Mouse (Mus musculus): Measurements from ENCODE around the gene Mobp.
"Not testable (repeated sequence)": the region's sequence is repeated elsewhere in the genome, so short reads cannot be mapped to it uniquely, and the experiment has no call there.

The Mobp gene

GRCm38 (mm10) chr9:120149222-120149828 is at the start of gene Mobp:
Gene Mobp (plus strand): TSS chr9:120149707.
- no peak for DNase-seq (ENCODE audit: extremely low read depth, low read depth)

GRCm38 (mm10) chr9:120101165-120101564 is 48.3 kb upstream of the Mobp start:
- no peak for DNase-seq (ENCODE audit: extremely low read depth, low read depth)

GRCm38 (mm10) chr9:120108953-120109352 is 40.6 kb upstream of the Mobp start:
- DNase-seq (ENCODE audit: extremely low read depth, low read depth), result not testable (repeated sequence)

- peak; percentile 81 for DNase-seq (ENCODE audit: extremely low read depth, low read depth)
These were observed 39.1 kb upstream of the Mobp start, which contains the start of gene Slc25a38 for GRCm38 (mm10) chr9:120110211-120111018. Gene Slc25a38 (plus strand): TSS chr9:120110374.

GRCm38 (mm10) chr9:120111156-120111945 is 38.2 kb upstream of the Mobp start:
- no peak for DNase-seq (ENCODE audit: extremely low read depth, low read depth)

GRCm38 (mm10) chr9:120112472-120112871 is 37.0 kb upstream of the Mobp start:
- DNase-seq (ENCODE audit: extremely low read depth, low read depth), result peak; percentile 65

- DNase-seq (ENCODE audit: extremely low read depth, low read depth), result no peak
These were observed 36.1 kb upstream of the Mobp start for GRCm38 (mm10) chr9:120113456-120113855.

GRCm38 (mm10) chr9:120114051-120114788 is 35.3 kb upstream of the Mobp start:
- no peak for DNase-seq (ENCODE audit: extremely low read depth, low read depth)

- DNase-seq (ENCODE audit: extremely low read depth, low read depth), result no peak
These were observed 34.7 kb upstream of the Mobp start for GRCm38 (mm10) chr9:120114789-120115151.

- peak; percentile 93 for DNase-seq (ENCODE audit: extremely low read depth, low read depth)
These were observed 33.9 kb upstream of the Mobp start for GRCm38 (mm10) chr9:120115580-120115979.

- peak; percentile 77 for DNase-seq (ENCODE audit: extremely low read depth, low read depth)
These were observed 33.3 kb upstream of the Mobp start for GRCm38 (mm10) chr9:120116184-120116624.

- no peak for DNase-seq (ENCODE audit: extremely low read depth, low read depth)
These were observed 31.3 kb upstream of the Mobp start for GRCm38 (mm10) chr9:120118212-120118611.

- no peak for DNase-seq (ENCODE audit: extremely low read depth, low read depth)
These were observed 29.0 kb upstream of the Mobp start for GRCm38 (mm10) chr9:120120503-120120902.

- DNase-seq (ENCODE audit: extremely low read depth, low read depth), result no peak
These were observed 22.6 kb upstream of the Mobp start for GRCm38 (mm10) chr9:120126868-120127267.

GRCm38 (mm10) chr9:120127538-120128251 is 21.8 kb upstream of the Mobp start, which contains the start of gene Rpsa:
Gene Rpsa (plus strand): TSS chr9:120127689.
- DNase-seq (ENCODE audit: extremely low read depth, low read depth), result peak; percentile 92

GRCm38 (mm10) chr9:120129276-120129675 is 20.2 kb upstream of the Mobp start:
- DNase-seq (ENCODE audit: extremely low read depth, low read depth), result no peak

GRCm38 (mm10) chr9:120131784-120132288 is 17.7 kb upstream of the Mobp start:
- DNase-seq (ENCODE audit: extremely low read depth, low read depth), result no peak

- DNase-seq (ENCODE audit: extremely low read depth, low read depth), result no peak
These were observed 16.3 kb upstream of the Mobp start for GRCm38 (mm10) chr9:120132980-120133754.

- no peak for DNase-seq (ENCODE audit: extremely low read depth, low read depth)
These were observed 15.6 kb upstream of the Mobp start for GRCm38 (mm10) chr9:120133755-120134475.
